Mouse (Mus musculus) CD4-positive, CD25-positive, alpha-beta regulatory T cell (primary cell): ENCODE data around the gene 9230110F15Rik. TPM values are rescaled to one million over a fixed set of nuclear protein-coding genes. Genes with fewer than 3 reads are reported as not detected.

Source experiments
- polyA plus RNA-seq: library from polyadenylated mRNA; unstranded; fragments of 100-300 nt; shearing (Covaris generic); gene quantifications from one replicate; pipeline ENCODE4 v1.2.1, GENCODE M21; 2017

9230110F15Rik gene
- not detected for polyA plus RNA-seq

DNA sequence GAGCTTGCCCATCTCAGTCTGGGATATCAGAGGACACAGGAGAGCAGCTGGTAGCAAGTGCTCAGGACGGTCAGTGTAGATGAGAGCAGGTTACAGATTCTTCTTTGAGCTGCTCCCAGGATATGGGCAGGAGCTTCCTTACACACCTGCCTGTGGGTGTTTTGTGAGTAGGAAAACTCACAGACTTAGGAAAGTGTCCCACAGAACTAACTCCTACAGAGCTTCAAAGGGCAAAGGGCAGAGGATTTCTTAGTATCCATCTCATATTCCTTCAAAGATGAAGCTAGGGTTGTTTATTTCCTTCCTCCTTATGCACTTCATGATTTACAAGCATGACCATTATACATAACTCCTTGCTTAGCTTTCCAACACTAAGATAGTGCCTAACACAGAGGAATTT, at the start of gene 9230110F15Rik:
9230110F15Rik (minus strand) TSS at position 101 of the 400 bp plus-strand sequence.

DNA sequence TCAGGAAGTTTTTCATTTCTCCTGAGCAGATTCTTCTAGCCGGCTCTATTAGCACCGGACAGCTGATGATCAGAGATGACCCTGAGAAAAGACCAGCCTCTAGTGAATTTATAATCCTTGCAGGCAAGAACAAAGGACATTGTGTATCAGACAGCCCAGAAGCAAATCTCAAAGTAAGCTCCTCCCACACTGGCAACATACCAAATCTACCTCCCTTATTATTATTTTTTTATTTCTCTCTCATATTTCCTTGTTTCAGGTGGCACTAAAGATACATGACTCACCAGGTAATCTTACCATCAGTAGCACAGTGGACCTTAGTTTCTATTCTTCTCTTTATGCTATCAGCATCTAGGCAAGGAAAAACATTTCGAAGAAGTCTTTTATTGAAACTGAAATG, 53.9 kb downstream of the 9230110F15Rik start, which contains the start of the genes Gm27235 and D730048I06Rik:
Gm27235 (minus strand) TSS at position 101 of the 400 bp plus-strand sequence.
D730048I06Rik (minus strand) TSS at position 112 of the 400 bp plus-strand sequence.

Other genes starting within 250 kb of the 9230110F15Rik start
- not detected for gene Pate4, start 232.2 kb downstream of the 9230110F15Rik start, polyA plus RNA-seq
- gene Pate3, start 195.9 kb downstream of the 9230110F15Rik start, polyA plus RNA-seq = not detected
- gene Pate1, start 156.8 kb downstream of the 9230110F15Rik start, polyA plus RNA-seq = not detected
- gene Gm17677, start 103.1 kb downstream of the 9230110F15Rik start, polyA plus RNA-seq = not detected
- not detected for gene Gm17727, start 66.0 kb downstream of the 9230110F15Rik start, polyA plus RNA-seq
- gene Gm27235, start 54.0 kb downstream of the 9230110F15Rik start, polyA plus RNA-seq = not detected
- not detected for gene D730048I06Rik, start 54.0 kb downstream of the 9230110F15Rik start, polyA plus RNA-seq
- not detected for gene 9230113P08Rik, start 64.3 kb upstream of the 9230110F15Rik start, polyA plus RNA-seq